Mouse (Mus musculus): ENCODE results near the gene Rsph14.
A peak's percentile ranks its signal among the peaks of the same experiment; 100 is the strongest.

The Rsph14 gene

DNA sequence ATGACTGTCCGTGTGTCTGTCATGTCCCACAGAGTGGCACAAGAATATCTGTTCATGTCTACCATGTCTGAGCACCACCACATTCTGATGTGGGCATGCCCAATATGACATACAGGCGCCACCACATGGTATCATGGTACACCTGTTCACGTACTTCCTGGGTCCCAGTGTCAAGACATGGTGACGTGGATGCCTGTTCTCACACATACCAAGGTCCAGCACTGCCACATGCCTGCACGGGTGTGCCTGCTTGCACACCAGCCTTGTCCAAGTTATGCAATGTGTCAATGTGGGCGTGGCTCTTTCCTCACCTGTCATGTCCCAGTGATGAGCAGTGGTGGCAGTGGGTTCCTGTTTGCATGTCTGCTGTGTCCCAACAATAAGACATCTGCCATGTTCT is 99.9 kb downstream of the Rsph14 start:
- DNase-seq (ENCODE audit: low spot score), result no peak

DNA sequence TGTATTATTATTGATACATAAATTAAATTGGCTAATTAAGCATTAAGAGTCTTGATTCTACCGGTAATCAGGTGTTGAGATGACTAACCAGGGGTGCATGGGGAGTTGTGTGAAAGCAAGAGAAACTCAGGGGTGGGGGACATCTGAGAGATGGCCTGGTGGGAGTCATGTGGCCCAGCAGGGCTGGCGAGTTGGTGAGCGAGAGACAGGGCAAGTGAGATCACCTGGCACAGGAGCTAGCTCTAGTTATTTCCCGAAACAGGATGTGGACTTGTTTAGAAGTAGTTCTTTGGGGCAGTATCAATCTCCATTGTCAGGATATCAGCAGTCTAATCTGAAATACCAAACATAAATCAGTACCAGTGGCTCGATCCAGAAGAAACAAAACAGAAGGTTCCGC is 100.8 kb downstream of the Rsph14 start:
- no peak for DNase-seq (ENCODE audit: low spot score)

DNA sequence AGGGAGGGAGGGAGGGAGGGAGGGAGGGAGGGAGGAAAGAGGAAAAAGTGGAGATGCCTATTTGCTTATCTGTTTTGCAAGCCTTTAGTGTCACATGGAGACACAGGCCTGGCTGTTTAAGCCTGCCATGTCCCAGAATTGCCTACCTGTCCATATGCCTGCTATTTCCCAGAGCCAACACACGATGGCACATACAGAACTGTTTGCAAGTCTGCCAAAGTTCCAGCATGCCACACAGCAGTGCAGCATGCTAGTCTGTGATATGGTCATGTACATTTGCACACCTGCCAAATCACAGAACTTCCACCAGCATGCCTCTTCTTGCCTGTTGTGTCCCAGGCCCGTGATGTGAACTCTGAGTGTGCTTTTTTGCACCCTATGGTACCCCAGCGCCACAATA is 101.8 kb downstream of the Rsph14 start:
- DNase-seq (ENCODE audit: low spot score), result no peak

DNA sequence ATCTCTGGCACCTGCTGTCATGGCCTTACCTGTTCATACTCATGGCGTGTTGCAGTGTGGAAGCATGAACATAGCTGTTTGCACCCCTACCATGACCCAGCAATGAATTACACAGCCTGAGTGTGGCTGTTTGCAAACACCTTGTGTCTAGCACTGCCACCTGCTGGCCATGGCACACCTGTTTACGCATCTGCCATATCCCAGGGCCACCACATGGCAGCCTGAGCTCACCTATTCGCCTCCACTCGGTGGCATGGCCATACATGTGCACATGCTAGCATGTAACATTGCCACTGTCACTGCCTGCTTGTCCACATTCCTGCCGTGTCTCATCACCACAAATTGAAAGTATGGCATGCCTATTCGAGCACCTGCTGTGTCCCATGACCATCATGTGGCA is 102.8 kb downstream of the Rsph14 start:
- no peak for DNase-seq (ENCODE audit: low spot score)

DNA sequence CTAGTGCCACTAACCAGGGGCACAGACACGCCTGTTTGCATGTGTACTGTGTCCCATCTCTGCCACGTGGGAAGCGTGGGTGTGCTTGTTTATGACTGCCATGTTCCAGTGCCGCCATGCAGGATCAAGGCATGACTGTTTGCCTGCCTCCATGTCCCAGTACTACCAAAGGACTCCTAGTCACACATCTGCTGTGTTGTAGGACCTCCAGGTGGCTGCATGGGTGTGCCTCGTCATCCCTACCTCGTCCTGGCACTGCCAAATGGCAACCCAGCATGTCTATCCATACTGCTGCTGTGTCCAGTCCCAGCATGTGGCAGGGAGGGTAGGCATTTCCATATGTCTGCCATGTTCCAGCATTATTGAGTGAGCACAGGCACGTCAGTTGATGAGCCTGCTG is 104.1 kb downstream of the Rsph14 start:
- DNase-seq (ENCODE audit: low spot score), result no peak

DNA sequence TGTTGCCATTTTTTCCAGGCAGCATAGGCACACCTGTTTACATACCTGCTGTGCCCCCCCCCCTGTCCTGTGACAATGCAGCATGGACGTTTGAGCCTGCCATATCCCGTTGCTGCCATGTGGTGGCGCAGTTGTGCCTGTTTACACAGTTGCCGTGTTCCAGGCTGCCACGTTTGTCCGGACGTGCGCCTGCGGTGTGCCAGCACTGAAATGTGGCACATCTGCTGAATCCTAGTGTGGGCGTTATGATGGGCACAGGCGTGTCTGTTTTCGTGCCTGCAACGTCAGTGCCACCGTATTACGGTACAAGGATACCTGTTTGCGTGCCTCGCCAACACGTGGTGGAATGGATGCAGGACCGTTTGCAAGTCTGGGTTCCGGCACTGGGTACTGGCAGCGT is 107.1 kb downstream of the Rsph14 start:
- DNase-seq (ENCODE audit: low spot score), result peak; percentile 42

DNA sequence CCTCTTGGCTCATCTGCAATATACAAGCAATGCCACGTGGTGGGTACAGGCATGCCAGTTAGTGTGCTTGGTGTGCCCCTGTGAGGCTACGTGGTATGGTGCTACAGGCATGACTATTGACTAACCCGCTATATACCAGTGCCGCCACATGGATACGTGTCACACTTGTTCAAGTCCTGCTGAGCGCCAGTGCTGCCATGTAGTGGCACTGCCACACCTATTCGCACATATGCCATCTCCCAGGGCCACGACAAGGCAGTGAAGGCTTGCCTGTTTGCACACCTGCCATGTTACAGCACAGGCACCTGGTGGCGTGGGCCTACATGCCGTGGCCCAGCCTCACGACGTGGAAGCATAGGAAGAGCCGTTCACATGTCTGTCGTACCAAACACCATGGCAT is 108.1 kb downstream of the Rsph14 start:
- no peak for DNase-seq (ENCODE audit: low spot score)

DNA sequence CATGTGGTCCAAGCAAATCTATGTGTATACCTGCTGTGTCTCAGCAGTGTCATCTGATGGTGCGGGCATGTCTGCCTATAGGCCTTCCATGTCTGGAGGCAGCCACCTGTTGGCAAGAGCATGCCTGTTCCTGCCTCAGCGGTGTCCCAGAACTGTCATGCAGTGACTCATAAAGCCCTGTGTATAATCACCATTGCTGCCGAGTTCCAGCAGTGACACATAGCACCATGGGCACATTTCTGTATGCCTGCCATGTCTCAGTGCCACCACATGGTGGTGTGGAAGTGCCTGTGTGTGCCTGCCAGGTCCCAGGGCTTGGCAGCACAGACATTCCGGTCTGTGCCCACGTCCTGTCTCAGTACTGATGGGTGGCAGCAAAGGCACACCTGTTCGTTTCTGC is 109.6 kb downstream of the Rsph14 start:
- no peak for DNase-seq (ENCODE audit: low spot score)

DNA sequence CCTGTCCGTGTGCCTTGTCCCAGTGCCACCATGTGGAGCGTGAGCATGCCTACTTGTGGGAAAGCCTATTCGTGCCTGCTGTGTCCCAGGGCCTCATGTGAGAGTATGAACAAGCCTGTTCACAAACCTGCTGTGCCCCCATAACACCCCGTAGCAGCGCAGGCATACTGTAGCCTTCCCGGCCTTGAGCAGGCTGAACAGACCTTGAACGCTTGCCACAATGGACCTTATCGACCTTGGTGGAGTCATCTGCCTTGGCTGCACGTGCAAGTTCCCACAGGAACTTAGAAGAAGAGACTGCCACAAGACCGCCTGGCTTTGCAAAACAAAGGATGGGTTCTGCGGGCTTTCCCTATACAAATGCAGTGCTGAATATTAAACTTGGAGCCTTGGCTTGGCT is 110.8 kb downstream of the Rsph14 start:
- DNase-seq (ENCODE audit: low spot score), result no peak

DNA sequence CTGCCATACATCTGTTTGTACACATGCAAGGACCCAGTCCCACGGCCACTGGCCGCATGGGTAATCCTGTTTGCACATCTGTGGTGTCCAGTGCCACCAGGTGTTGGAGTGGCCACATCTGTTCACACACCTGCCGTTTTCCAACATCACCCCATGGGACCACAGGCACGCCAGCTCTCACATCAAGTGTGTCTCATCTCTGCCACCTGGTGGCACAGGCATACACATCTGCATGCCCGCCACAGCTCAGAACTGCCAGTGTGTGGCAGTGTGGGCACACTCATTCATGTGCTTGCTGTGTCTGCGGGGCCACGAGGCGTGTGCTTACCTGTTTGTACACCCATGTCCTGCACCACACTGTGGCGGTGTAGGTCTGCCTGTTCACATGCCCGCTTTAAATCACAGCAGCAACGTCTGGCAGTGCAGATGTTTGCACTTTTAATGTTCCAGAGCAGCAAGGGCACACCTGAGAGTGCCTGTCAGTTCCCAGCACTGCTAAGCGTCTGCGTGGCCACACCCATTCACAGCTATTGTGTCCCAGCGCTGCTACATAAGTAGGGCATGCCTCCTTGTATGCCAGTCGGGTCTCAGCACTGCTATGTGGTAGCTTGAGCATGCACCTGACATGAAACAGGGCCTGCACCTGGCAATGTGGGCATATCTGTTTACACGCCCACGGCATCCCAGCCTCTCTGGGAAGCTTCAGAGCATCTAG is 111.4 kb downstream of the Rsph14 start:
- DNase-seq (ENCODE audit: low spot score), result peak; percentile 28

DNA sequence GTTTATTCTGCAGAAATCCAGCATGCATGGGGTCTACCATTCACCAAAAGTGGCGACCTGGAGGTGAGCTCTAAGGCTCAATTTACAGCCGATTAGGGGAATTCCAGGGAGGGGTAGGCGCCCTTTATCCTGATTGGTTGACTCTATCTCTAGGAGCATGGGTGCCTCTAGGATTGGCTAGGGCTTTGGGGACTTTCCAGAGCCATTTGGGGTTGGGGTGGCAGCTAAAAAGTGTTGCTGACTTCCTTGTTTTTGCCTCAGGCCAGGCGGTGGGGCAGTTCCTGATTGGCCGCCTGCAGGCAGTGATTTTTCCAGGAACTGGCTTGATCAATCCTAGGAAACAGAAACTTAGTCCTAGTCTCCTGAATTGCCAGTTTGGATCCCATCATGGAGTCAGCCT is 113.1 kb downstream of the Rsph14 start:
- no peak for DNase-seq (ENCODE audit: low spot score)

DNA sequence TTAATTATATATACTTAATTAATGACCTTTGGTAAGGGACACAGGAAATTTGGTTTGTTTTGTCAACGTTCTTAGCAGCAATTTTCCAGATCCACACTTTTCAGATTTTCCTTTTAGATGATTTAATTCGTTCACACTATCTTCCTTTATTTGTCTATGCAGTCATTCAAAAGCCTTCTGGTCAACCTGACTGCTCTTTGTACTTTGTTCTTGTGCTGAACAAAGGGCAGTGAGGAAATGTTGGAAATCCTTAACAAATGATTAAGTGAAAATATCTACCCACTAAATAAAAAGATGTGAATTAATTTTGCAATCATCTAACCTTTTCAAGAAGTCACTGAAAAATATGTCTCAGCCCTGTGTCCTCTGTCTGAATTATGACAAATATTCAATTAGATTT is 124.0 kb downstream of the Rsph14 start:
- no peak for DNase-seq (ENCODE audit: low spot score)

All from ovary, postnatal 14 days (tissue).